Mouse (Mus musculus): Measurements from ENCODE around the gene Oxsr1.
"Not testable (repeated sequence)": the region's sequence is repeated elsewhere in the genome, so short reads cannot be mapped to it uniquely, and the experiment has no call there.

Oxsr1 gene

GRCm38 (mm10) chr9:119322289-119323259 lies at the start of gene Oxsr1:
Gene Oxsr1, minus strand, starts transcription at chr9:119322427.
- in situ Hi-C loops (cut with MboI; ENCODE audit: unreplicated experiment in 2 of 2) = no loop called here

GRCm38 (mm10) chr9:119371251-119371650 lies 49.0 kb upstream of the Oxsr1 start:
- in situ Hi-C loops (cut with MboI; ENCODE audit: unreplicated experiment in 2 of 2) = no loop called here

- in situ Hi-C loops (cut with MboI; ENCODE audit: unreplicated experiment in 2 of 2) = not testable (repeated sequence)
Measured at GRCm38 (mm10) chr9:119370770-119371169, 48.5 kb upstream of the Oxsr1 start.

GRCm38 (mm10) chr9:119368367-119368766 lies 46.1 kb upstream of the Oxsr1 start:
- in situ Hi-C loops (cut with MboI; ENCODE audit: unreplicated experiment in 2 of 2) = loop anchor here in 1 of 2 experiments (10.0 kb wide), 1 partner anchor 214 kb away; the partner anchor contains the start of genes Acaa1b and Gm47289

GRCm38 (mm10) chr9:119365284-119365683 lies 43.1 kb upstream of the Oxsr1 start, which contains the start of gene Slc22a14:
Gene Slc22a14, minus strand, starts transcription at chr9:119365553.
- in situ Hi-C loops (cut with MboI; ENCODE audit: unreplicated experiment in 2 of 2) = loop anchor here in 1 of 2 experiments (10.0 kb wide), 1 partner anchor 210 kb away; the partner anchor contains the start of genes Acaa1b and Gm47289

- in situ Hi-C loops (cut with MboI; ENCODE audit: unreplicated experiment in 2 of 2) = loop anchor here (5.0 to 10.0 kb wide), 2 partner anchors 64 to 208 kb away; partner anchors contain the start of genes Acaa1b (in 1 of the 2) and Gm47289 (in 1 of the 2)
Measured at GRCm38 (mm10) chr9:119363229-119363628, 41.0 kb upstream of the Oxsr1 start.

GRCm38 (mm10) chr9:119361416-119361815 lies 39.2 kb upstream of the Oxsr1 start:
- in situ Hi-C loops (cut with MboI; ENCODE audit: unreplicated experiment in 2 of 2) = loop anchor here (5.0 to 10.0 kb wide), 2 partner anchors 66 to 207 kb away; partner anchors contain the start of genes Acaa1b (in 1 of the 2) and Gm47289 (in 1 of the 2)

DNA sequence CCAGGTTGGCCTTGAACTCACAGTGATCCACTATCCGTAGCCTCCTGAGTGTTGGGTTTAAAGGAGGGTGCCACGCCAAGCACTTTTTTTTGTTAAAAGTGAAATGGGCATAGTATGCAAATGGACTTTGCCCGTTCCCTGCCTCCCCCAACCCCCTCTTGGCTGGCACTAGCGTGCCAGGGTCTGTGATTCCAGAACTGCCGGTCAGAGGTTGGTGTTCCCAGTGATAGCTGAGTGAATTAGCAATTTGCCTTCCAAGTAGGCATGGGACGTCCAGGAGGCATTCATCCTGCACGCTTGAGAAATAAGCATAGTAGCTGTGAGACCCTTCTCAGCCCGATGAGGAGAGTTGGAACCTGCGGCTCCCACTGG lies 35.8 kb upstream of the Oxsr1 start:
- in situ Hi-C loops (cut with MboI; ENCODE audit: unreplicated experiment in 2 of 2) = loop anchor here (5.0 to 10.0 kb wide), 5 partner anchors 44 to 537 kb away; partner anchors contain the start of genes Acvr2b (in 1 of the 2), Dlec1 (in 1 of the 2) and Wdr48 (in 1 of the 2)

- in situ Hi-C loops (cut with MboI; ENCODE audit: unreplicated experiment in 2 of 2) = loop anchor here (5.0 to 10.0 kb wide), 5 partner anchors 45 to 537 kb away; partner anchors contain the start of genes Acvr2b (in 1 of the 2), Dlec1 (in 1 of the 2) and Wdr48 (in 1 of the 2)
Measured at GRCm38 (mm10) chr9:119357331-119358057, 35.3 kb upstream of the Oxsr1 start, which contains the start of gene Xylb. Gene Xylb, plus strand, starts transcription at chr9:119357381.

GRCm38 (mm10) chr9:119355943-119356342 lies 33.7 kb upstream of the Oxsr1 start:
- in situ Hi-C loops (cut with MboI; ENCODE audit: unreplicated experiment in 2 of 2) = loop anchor here (5.0 to 10.0 kb wide), 5 partner anchors 46 to 539 kb away; partner anchors contain the start of genes Acvr2b (in 1 of the 2), Dlec1 (in 1 of the 2) and Wdr48 (in 1 of the 2)

GRCm38 (mm10) chr9:119353926-119354325 lies 31.7 kb upstream of the Oxsr1 start:
- in situ Hi-C loops (cut with MboI; ENCODE audit: unreplicated experiment in 2 of 2) = loop anchor here (5.0 to 10.0 kb wide), 5 partner anchors 247 to 541 kb away; partner anchors contain the start of genes Dlec1 (in 1 of the 2) and Wdr48 (in 1 of the 2)

- in situ Hi-C loops (cut with MboI; ENCODE audit: unreplicated experiment in 2 of 2) = loop anchor here (5.0 to 10.0 kb wide), 5 partner anchors 245 to 543 kb away; partner anchors contain the start of genes Dlec1 (in 1 of the 2) and Wdr48 (in 1 of the 2)
Measured at GRCm38 (mm10) chr9:119352060-119352459, 29.8 kb upstream of the Oxsr1 start.

GRCm38 (mm10) chr9:119350947-119351705 lies 28.9 kb upstream of the Oxsr1 start:
- in situ Hi-C loops (cut with MboI; ENCODE audit: unreplicated experiment in 2 of 2) = loop anchor here (5.0 to 10.0 kb wide), 5 partner anchors 244 to 544 kb away; partner anchors contain the start of genes Dlec1 (in 1 of the 2) and Wdr48 (in 1 of the 2)

GRCm38 (mm10) chr9:119350531-119350930 lies 28.3 kb upstream of the Oxsr1 start:
- in situ Hi-C loops (cut with MboI; ENCODE audit: unreplicated experiment in 2 of 2) = loop anchor here (5.0 to 10.0 kb wide), 5 partner anchors 243 to 544 kb away; partner anchors contain the start of genes Dlec1 (in 1 of the 2) and Wdr48 (in 1 of the 2)

GRCm38 (mm10) chr9:119346376-119346775 lies 24.1 kb upstream of the Oxsr1 start:
- in situ Hi-C loops (cut with MboI; ENCODE audit: unreplicated experiment in 2 of 2) = loop anchor here in 1 of 2 experiments (25.0 kb wide), 1 partner anchor 634 kb away; no protein-coding TSS in a partner anchor

GRCm38 (mm10) chr9:119342728-119343127 lies 20.5 kb upstream of the Oxsr1 start:
- in situ Hi-C loops (cut with MboI; ENCODE audit: unreplicated experiment in 2 of 2) = loop anchor here in 1 of 2 experiments (25.0 kb wide), 1 partner anchor 630 kb away; no protein-coding TSS in a partner anchor

GRCm38 (mm10) chr9:119340909-119341816 lies 18.9 kb upstream of the Oxsr1 start, which contains the start of gene Myd88:
Gene Myd88, minus strand, starts transcription at chr9:119341411.
- in situ Hi-C loops (cut with MboI; ENCODE audit: unreplicated experiment in 2 of 2) = loop anchor here in 1 of 2 experiments (25.0 kb wide), 1 partner anchor 629 kb away; no protein-coding TSS in a partner anchor
